Mouse (Mus musculus) ES-E14 (cell line): ENCODE results near the gene Dmwd. TPM values are rescaled to one million over a fixed set of nuclear protein-coding genes. Genes with fewer than 3 reads are reported as not detected.

Experiments
- DNase-seq: peaks from one replicate; pipeline ENCODE4 v3.0.0-alpha.2; 2013; ENCODE audit warnings: low read depth, low spot score
- H3K27ac ChIP-seq: 2 replicates; pipeline ENCODE4 v1.5.1; 2012; ENCODE audit warnings: low read depth, mild to moderate bottlenecking, low read length, moderate library complexity, mixed read lengths; ENCODE audit not compliant: poor library complexity, insufficient read depth, severe bottlenecking
- H3K36me3 ChIP-seq: 2 replicates; pipeline ENCODE4 v1.6.1; 2012; ENCODE audit warnings: mild to moderate bottlenecking, low read length, moderate library complexity, mixed read lengths; ENCODE audit not compliant: control insufficient read depth, poor library complexity, insufficient read depth, severe bottlenecking
- H3K4me1 ChIP-seq, 2 experiments: fragments of 150-350 bp in 1 of 2; sonication (generic) in 1 of 2; 2 replicates each; pipeline ENCODE4 v1.6.1; 2012; ENCODE audit warnings: low read length in 2 of 2, mild to moderate bottlenecking in 1 of 2, mixed read lengths in 1 of 2; ENCODE audit not compliant: control insufficient read depth in 2 of 2, insufficient read depth in 2 of 2, poor library complexity in 1 of 2
- H3K4me3 ChIP-seq, 2 experiments: fragments of 150-350 bp in 1 of 2; sonication (generic) in 1 of 2; 2 replicates each; pipeline ENCODE4 v1.5.1; 2012; ENCODE audit warnings: low read length in 2 of 2, low read depth in 1 of 2, mild to moderate bottlenecking in 1 of 2, mixed read lengths in 1 of 2; ENCODE audit not compliant: insufficient read depth in 1 of 2, poor library complexity in 1 of 2, severe bottlenecking in 1 of 2
- H3K9ac ChIP-seq: 2 replicates; pipeline ENCODE4 v1.6.1; 2012; ENCODE audit warnings: low read depth, mild to moderate bottlenecking, low read length, mixed read lengths; ENCODE audit not compliant: poor library complexity, insufficient read depth, severe bottlenecking
- H3K9me3 ChIP-seq: fragments of 150-350 bp; sonication (generic); 2 replicates; pipeline ENCODE4 v1.6.1; 2012; ENCODE audit warnings: low read depth, mild to moderate bottlenecking, low read length; ENCODE audit not compliant: control insufficient read depth, insufficient read depth
- CHD2 ChIP-seq: IDR thresholded peaks from 2 replicates; pipeline ENCODE4 v1.6.1; 2014; ENCODE audit warnings: mild to moderate bottlenecking, low read depth, low read length, inconsistent platforms
- HCFC1 ChIP-seq: IDR thresholded peaks from 2 replicates; pipeline ENCODE4 v1.6.1; 2012; ENCODE audit warnings: low read length, inconsistent platforms, borderline replicate concordance; ENCODE audit not compliant: insufficient read depth
- MAFK ChIP-seq: IDR thresholded peaks from 2 replicates; pipeline ENCODE4 v1.6.1; 2014; ENCODE audit warnings: mild to moderate bottlenecking, low read depth, low read length, inconsistent platforms; ENCODE audit not compliant: insufficient read depth
- ZC3H11A ChIP-seq: IDR thresholded peaks from 2 replicates; pipeline ENCODE4 v1.6.1; 2012; ENCODE audit warnings: low read depth, mild to moderate bottlenecking, inconsistent platforms, low read length, borderline replicate concordance
- ZNF384 ChIP-seq: IDR thresholded peaks from 2 replicates; pipeline ENCODE4 v1.6.1; 2012; ENCODE audit warnings: low read depth, low read length, inconsistent platforms
- in situ Hi-C, 2 experiments: fragments of 600-800 bp; cut with MboI; formaldehyde crosslinking; loops; one replicate each; pipeline ENCODE4 v1.15.1; 2025; ENCODE audit warnings: low sequenced_read_pairs in 2 of 2, inconsistent platforms in 1 of 2; ENCODE audit not compliant: unreplicated experiment in 2 of 2
- total RNA-seq: library from RNA; depleted of rRNA; stranded (reverse); fragments of 300-350 nt; gene quantifications from 2 replicates; pipeline ENCODE4 v1.2.3, GENCODE M21; 2012

Gene Dmwd
- total RNA-seq, 1 experiment = 41.3 TPM

DNA sequence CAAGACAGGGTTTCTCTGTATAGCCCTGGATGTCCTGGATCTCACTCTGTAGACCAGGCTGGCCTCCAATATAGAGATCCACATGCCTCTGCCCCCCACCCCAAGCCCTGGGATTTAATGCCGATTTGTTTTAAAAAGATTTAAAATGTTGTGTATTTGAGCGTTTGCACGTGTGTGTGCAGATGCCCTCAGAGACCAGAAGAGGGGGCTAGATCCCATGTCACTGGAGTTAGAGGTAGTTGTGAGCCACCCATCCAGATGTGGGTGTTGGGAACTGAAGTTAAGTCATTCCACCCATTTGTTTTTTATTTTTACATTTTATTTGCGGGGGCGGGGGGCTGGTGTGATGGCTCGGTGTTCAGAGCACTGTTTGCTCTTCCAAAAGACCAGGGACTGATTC lies 1.5 kb upstream of the Dmwd start:
- Histone ChIP-seq H3K4me3 (no peak overlapping the region), H3K4me1 (peaks cover 0 to 12% of the 10 kb centered on the region in 2 experiments; a peak in 3 of 4 replicates), H3K27ac (no peak overlapping the region), H3K9ac (no peak overlapping the region), H3K36me3 (peaks cover 13% of the 10 kb centered on the region), H3K9me3 (no peaks in the 10 kb centered on the region)
- DNase-seq = no peak
- no peak for TF ChIP-seq CHD2
- no peak for TF ChIP-seq MAFK
- TF ChIP-seq ZNF384 = no peak
- TF ChIP-seq ZC3H11A = no peak
- no peak for TF ChIP-seq HCFC1
- in situ Hi-C loops = no loop called here

DNA sequence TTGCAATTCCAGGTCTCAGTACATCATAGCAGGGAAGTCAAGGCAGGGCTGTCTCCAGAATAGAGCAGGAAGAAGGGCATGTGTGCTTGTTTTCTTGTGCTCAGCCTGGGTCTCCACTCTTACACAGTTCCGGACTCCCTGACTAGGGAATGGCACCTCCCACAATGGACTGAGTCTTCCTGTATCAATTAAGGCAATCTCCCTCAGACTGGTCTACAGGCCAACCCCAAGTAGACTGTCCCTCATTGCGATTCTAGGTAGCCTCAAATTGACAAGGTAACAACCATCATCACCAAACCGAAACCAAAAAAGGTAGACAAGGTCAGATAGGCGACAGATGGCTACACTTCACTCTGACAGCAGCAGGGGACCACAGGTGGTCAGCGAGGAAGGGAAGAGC lies 796 bp upstream of the Dmwd start:
- in situ Hi-C loops = no loop called here
- H3K9ac ChIP-seq = no peak overlapping the region
- H3K27ac ChIP-seq = no peak overlapping the region
- H3K9me3 ChIP-seq = no peaks in the 10 kb centered on the region
- TF ChIP-seq CHD2 = no peak
- no peak for TF ChIP-seq HCFC1
- TF ChIP-seq ZNF384 = no peak
- TF ChIP-seq ZC3H11A = no peak
- no peak for TF ChIP-seq MAFK
- no peak for DNase-seq
- H3K4me3 ChIP-seq = no peak overlapping the region; a peak in 1 of 4 replicates
- H3K36me3 ChIP-seq = peaks cover 19% of the 10 kb centered on the region
- peaks cover 0 to 16% of the 10 kb centered on the region in 2 experiments; a peak in 3 of 4 replicates for H3K4me1 ChIP-seq

GRCm38 (mm10) chr7:19076586-19076991 lies 562 bp downstream of the Dmwd start:
- TF ChIP-seq CHD2 = no peak
- TF ChIP-seq ZC3H11A = no peak
- no peak for TF ChIP-seq HCFC1
- no peak for TF ChIP-seq MAFK
- no peak for TF ChIP-seq ZNF384
- Histone ChIP-seq H3K36me3 (peaks cover 32% of the 10 kb centered on the region), H3K27ac (peak overlapping the region; percentile 22; the same call in 1 of the 2 replicates), H3K4me3 (peak overlapping the region; percentile 90 to 98), H3K4me1 (peaks cover 0 to 19% of the 10 kb centered on the region in 2 experiments; a peak in 3 of 4 replicates), H3K9me3 (no peaks in the 10 kb centered on the region), H3K9ac (peak overlapping the region; percentile 93)
- in situ Hi-C loops = no loop called here
- no peak for DNase-seq

DNA sequence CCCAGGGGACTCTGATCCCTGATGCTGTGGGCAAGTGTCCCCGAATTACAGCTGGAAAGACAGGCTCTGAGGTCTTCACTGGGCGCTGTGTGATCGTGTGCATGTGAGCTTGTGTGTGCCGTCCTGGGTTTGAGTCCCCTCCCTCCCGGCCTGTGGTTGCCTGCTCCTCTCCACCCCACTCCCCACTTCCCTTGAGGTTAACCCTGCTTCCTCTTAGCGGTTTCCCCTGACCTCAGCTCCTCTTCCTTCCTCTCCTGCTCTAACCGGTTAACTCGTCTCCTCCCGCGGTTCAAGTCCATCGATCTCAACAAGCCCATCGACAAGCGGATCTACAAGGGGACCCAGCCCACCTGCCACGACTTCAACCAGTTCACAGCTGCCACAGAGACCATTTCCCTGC lies 1.7 kb downstream of the Dmwd start:
- TF ChIP-seq MAFK = no peak
- TF ChIP-seq ZNF384 = no peak
- no peak for TF ChIP-seq HCFC1
- in situ Hi-C loops = no loop called here
- no peak overlapping the region for H3K27ac ChIP-seq
- no peaks in the 10 kb centered on the region for H3K9me3 ChIP-seq
- peaks cover 41% of the 10 kb centered on the region for H3K36me3 ChIP-seq
- H3K9ac ChIP-seq = no peak overlapping the region; the same call in 1 of the 2 replicates
- no peak for DNase-seq
- H3K4me3 ChIP-seq = peak overlapping the region in 1 of 2 experiments; percentile 13; a peak in 1 of 4 replicates
- peaks cover 0 to 19% of the 10 kb centered on the region in 2 experiments; a peak in 3 of 4 replicates for H3K4me1 ChIP-seq

- in situ Hi-C loops = no loop called here
- Histone ChIP-seq H3K4me3 (no peak overlapping the region), H3K4me1 (peaks cover 0 to 19% of the 10 kb centered on the region in 2 experiments; a peak in 3 of 4 replicates), H3K36me3 (peaks cover 41% of the 10 kb centered on the region), H3K9ac (no peak overlapping the region), H3K27ac (no peak overlapping the region), H3K9me3 (no peaks in the 10 kb centered on the region)
- DNase-seq = no peak
- TF ChIP-seq CHD2 (no peak), ZC3H11A (no peak), MAFK (no peak), ZNF384 (no peak), HCFC1 (no peak)
Observed at GRCm38 (mm10) chr7:19078732-19079131, 2.7 kb downstream of the Dmwd start.
